Mouse (Mus musculus): ENCODE data around the gene Hba-a1.
"Not testable (repeated sequence)": the region's sequence is repeated elsewhere in the genome, so short reads cannot be mapped to it uniquely, and the experiment has no call there.

Hba-a1 gene

GRCm38 (mm10) chr11:32262674-32263415 is 20.5 kb upstream of the Hba-a1 start:
- in situ Hi-C loops (cut with MboI, MseI) = no loop called here

GRCm38 (mm10) chr11:32265117-32265738 is 18.1 kb upstream of the Hba-a1 start:
- in situ Hi-C loops (cut with MboI, MseI) = no loop called here

- in situ Hi-C loops (cut with MboI, MseI) = no loop called here
These were observed 17.1 kb upstream of the Hba-a1 start for GRCm38 (mm10) chr11:32266194-32266593.

GRCm38 (mm10) chr11:32266776-32267175 is 16.5 kb upstream of the Hba-a1 start:
- in situ Hi-C loops (cut with MboI, MseI) = no loop called here

DNA sequence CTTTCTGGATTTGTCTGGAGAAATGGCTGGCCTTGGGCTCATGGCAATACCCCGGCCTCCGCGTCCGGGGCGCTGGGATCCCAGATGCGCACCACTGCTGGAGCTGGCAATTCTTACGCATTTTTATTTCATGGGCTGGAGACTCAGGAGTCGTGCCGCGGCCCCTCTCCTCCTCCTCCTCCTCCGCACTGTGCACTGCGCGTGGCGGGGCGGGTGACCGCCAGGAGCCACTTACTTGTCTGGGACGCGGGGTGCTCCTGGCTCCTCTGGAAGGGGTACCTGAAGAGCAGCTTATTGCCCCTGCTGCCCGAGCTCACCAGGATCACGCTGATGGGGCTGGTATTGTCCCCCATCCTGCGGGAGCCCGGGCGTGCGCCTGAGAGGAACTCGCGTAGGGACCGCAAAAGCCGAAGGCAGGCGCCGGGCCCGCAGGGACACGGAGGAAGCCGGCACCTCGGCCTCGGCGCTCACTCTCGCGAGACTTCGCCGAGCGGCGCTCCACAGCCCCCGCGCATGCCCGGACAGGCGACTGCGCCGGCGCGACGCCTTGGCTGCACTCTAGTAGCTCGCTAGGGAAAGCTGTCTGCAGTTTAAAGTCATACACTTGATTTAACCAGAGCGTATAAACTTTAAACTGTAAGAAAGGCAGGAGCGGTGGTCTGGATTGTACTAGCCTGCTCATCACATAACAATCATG is 16.0 kb upstream of the Hba-a1 start, which contains the start of gene Nprl3:
Gene Nprl3 (minus strand): TSS at position 520 of the 697 bp plus-strand sequence.
- in situ Hi-C loops (cut with MboI, MseI) = no loop called here

GRCm38 (mm10) chr11:32267964-32268363 is 15.3 kb upstream of the Hba-a1 start:
- in situ Hi-C loops (cut with MboI, MseI) = no loop called here

GRCm38 (mm10) chr11:32268952-32269351 is 14.4 kb upstream of the Hba-a1 start:
- in situ Hi-C loops (cut with MboI, MseI) = no loop called here

- in situ Hi-C loops (cut with MboI, MseI) = no loop called here
These were observed 12.1 kb upstream of the Hba-a1 start for GRCm38 (mm10) chr11:32271178-32271577.

- in situ Hi-C loops (cut with MboI, MseI) = no loop called here
These were observed 7.0 kb upstream of the Hba-a1 start, which contains the start of gene Hba-x for GRCm38 (mm10) chr11:32276347-32276746. TSS of gene Hba-x (plus strand) at chr11:32276400.

- in situ Hi-C loops (cut with MboI, MseI) = no loop called here
These were observed 5.4 kb upstream of the Hba-a1 start for GRCm38 (mm10) chr11:32277736-32278457.

- in situ Hi-C loops (cut with MboI, MseI) = no loop called here
These were observed 4.8 kb upstream of the Hba-a1 start for GRCm38 (mm10) chr11:32278458-32278957.

DNA sequence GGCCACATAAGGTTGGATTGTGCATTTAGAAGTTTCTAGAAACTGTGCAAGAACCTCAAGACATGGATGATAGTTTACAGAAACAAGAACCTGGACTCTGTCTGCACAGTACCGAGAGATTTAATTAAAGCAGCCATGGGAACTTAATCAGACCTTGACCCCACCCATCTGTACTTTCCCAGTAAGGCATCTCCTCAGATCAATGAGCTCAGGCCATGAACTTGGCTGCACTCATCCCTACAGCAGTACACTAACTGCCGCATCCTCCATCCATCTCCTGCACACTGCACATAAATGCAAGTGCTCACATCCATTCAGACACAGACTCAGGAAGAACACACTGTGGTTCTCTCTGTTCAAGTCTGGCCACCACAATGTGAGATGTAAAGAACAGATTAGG is 2.7 kb upstream of the Hba-a1 start:
- in situ Hi-C loops (cut with MboI, MseI) = no loop called here

- in situ Hi-C loops (cut with MboI, MseI) = no loop called here
These were observed 1.7 kb upstream of the Hba-a1 start for GRCm38 (mm10) chr11:32281416-32282144.

DNA sequence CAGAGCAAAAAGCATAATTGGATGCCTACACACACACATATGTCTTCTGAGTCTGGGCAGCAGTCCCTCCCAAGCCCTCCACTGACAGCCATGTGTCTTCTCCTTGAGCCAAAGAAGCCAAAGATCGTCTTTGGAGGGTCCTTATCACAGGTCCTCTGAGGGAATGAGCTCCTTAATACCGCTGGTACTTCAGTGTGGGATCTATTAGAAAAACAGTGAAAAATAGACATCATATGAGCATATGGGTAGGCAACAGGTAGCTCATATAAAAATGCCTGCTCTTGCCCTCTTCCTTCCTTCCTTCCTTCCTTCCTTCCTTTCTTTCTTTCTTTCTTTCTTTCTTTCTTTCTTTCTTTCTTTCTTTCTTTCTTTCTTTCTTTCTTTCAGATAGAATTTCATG is 1.3 kb downstream of the Hba-a1 start:
- in situ Hi-C loops (cut with MboI, MseI) = not testable (repeated sequence)

- in situ Hi-C loops (cut with MboI, MseI) = no loop called here
These were observed 1.9 kb downstream of the Hba-a1 start for GRCm38 (mm10) chr11:32285031-32285775.

GRCm38 (mm10) chr11:32285887-32286286 is 2.6 kb downstream of the Hba-a1 start:
- in situ Hi-C loops (cut with MboI, MseI) = not testable (repeated sequence)

GRCm38 (mm10) chr11:32286695-32287492 is 3.6 kb downstream of the Hba-a1 start, which contains the start of gene Hbq1b:
TSS of gene Hbq1b (plus strand) at chr11:32286965.
- in situ Hi-C loops (cut with MboI, MseI) = not testable (repeated sequence)

DNA sequence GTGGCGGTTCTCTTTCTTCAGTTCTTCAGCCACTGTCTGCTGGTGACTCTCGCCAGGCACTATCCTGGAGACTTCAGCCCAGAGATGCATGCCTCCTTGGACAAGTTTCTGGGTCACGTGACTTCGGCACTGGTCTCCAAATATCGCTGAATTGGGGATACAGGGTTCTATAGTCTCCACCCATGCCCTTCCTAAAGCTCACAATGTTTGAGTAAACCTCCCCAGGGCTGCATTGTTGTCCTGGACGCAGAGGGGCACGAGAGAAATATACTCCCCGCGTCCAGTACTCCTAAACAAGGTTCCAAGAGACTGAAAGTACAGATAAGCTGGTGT is 4.1 kb downstream of the Hba-a1 start:
- in situ Hi-C loops (cut with MboI, MseI) = no loop called here

DNA sequence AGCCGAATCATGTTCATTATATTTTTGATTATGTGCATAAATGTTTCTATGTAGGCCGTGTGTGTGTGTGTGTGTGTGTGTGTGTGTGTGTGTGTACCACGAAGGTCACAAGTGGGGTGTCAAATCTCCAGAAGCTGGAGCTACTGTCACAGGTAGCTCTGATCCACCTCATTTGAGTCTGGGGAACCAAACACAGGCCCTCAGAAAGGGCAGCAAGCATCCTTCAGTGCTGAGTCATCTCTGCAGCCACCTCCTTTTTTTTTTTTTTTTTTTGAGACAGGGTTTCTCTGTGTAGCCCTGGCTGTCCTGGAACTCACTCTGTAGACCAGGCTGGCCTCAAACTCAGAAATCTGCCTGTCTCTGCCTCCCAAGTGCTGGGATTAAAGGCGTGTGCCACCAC is 9.5 kb downstream of the Hba-a1 start:
- in situ Hi-C loops (cut with MboI, MseI) = not testable (repeated sequence)

Data from T-helper 2 cell (primary cell).